Mouse (Mus musculus): ENCODE measurements around the gene Jag1. TPM values are rescaled to one million over a fixed set of nuclear protein-coding genes. Genes with fewer than 3 reads are reported as not detected.

Gene Jag1
- polyA plus RNA-seq (2017; shearing (Covaris generic)) = not detected

GRCm38 (mm10) chr2:137116025-137116674, at the start of gene Jag1:
Gene Jag1 (minus strand): TSS chr2:137116644.

Other genes with a start within 250 kb of the Jag1 start
- 10.2 TPM for gene AL731706.2, start 231.0 kb downstream of the Jag1 start, polyA plus RNA-seq (2017; shearing (Covaris generic))
- gene Slx4ip, start 225.4 kb downstream of the Jag1 start, polyA plus RNA-seq (2017; shearing (Covaris generic)) = 5.7 TPM
- gene AL731706.1, start 225.3 kb downstream of the Jag1 start, polyA plus RNA-seq (2017; shearing (Covaris generic)) = 8.8 TPM
- 9.8 TPM for gene Mkks, start 225.3 kb downstream of the Jag1 start, polyA plus RNA-seq (2017; shearing (Covaris generic))